Mouse (Mus musculus): ENCODE measurements at regions not wholly inside any gene's neighbourhood (a gene's known extent, or its start where the extent isn't known, plus 50 kb on each side); places are given as distances from the start of the nearest gene placed in this dataset.

DNA sequence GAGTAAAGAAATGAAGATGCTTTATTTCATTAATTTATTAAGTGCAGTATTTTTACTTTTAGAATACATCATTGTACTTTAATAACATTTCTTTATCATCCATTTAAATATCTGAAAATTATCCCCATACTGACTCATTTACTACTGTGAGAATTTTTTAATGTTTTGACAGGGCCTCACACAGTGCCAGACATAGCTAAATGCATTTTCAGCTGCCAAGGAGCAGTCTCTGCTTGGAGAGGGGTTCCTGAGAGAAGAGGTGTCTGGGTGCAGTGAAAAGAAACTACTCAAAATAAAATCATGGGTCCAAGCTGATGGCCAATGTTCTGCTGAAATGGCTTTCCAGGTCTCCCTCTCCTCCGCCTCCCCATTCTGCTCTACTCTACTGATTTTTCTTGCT lies 1116.3 kb upstream of the Ppp6c start:
- no peak for DNase-seq

DNA sequence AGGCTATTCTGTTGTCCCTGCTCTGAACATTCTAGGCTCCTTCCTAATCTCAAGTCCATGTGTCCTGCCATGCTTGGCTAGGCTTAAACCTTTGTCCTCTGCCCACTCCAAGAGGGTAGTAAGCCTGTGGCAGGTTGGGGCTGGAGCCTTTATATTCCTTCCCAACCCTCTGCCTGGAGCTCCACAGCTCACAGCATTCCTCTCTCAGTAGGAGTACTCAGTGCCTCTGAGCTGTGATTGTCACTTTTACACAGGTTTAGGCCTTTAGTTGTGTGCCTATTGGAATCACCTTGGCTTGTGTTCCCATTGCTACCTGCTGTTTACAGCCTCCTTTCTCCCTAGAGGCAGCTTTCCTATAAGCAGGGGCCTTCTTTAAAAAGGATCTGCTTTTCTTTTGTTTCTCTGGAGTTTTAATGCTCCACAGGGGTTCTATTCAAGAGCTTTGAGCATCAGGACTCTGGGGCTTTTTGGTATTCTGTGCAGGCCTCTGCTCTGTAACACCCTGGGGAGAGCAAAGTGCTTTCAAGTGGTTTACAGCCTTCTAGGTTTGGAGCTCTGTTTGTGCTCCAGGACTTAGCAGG lies 1106.1 kb upstream of the Ppp6c start:
- peak in 1 of 2 experiments; percentile 5 for DNase-seq

- no peak for DNase-seq
Observed at GRCm38 (mm10) chr2:40321506-40321905, 1095.3 kb upstream of the Ppp6c start.

DNA sequence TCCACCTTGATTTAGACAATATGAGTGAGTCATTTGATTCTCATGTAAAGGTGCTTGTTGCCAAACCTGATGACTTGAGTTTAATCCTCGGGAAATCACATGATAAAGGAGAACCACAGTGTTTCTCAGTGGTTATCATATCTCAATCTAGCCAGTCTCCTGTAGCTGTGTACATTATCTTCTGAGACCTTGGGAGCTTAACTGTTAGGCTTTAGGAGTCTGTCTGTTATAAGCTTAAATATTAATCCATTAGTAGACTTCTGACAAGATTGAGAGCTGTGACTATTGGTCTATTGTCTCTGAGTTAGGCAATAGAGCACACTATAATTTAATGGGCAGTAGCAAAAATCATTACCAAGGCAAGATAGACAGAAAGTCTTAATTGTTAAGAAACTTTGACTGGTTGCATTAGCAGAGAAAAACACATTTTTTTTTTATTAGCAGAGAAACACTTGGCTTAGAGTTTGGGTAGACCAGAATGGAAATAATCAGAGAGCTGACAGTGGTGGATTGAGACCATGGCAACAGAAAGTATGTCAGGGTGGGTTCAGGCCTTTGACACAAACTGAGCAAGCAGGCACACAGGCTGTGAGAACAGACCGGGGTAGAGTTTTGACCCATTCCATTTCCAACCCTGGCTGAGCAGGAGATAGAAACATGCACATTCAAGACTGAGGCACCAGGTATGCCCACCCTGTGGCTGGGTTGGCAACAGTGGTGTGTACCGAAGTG lies 1094.6 kb upstream of the Ppp6c start:
- no peak for DNase-seq

Data from kidney, adult 8-10 months (tissue).